In genomic region chr5:91807070-91808065, GRCm38 (mm10) we compare ENCODE assay signal across 11 mouse cellular contexts.
DNase-seq lines count a peak whose midpoint lies in the region; ATAC-seq and TF ChIP-seq lines count a peak whose summit lies in the region.
"Had no signal": no experiment of that assay in that cellular context is flagged by ENCODE, and none has a peak within 500 bp of the region (broad histone marks: within the 10 kb centered on the region; RNA-seq: fewer than 3 reads in every experiment).

No protein-coding gene starts in this region.

- no peaks in the 10 kb centered on the region for H3K9me3 ChIP-seq in kidney, postnatal 0 days (replicated peaks; ENCODE audit: low read length)
- no peaks in the 10 kb centered on the region for H3K9me3 ChIP-seq in heart, embryonic 15.5 days (replicated peaks)
- no peaks in the 10 kb centered on the region for H3K9me3 ChIP-seq in neural tube, embryonic 11.5 days (ENCODE audit: control insufficient read depth, low read length)

- H3K9ac ChIP-seq in kidney, postnatal 0 days (ENCODE audit: low read depth, low read length), result no peak overlapping the region
- no peak overlapping the region for H3K9ac ChIP-seq in heart, embryonic 15.5 days
- no peak overlapping the region for H3K9ac ChIP-seq in neural tube, embryonic 11.5 days (ENCODE audit: low read length)
- H3K9ac ChIP-seq: hindbrain, embryonic 14.5 days had no signal

- no peak overlapping the region for H3K4me3 ChIP-seq in kidney, postnatal 0 days (replicated peaks; ENCODE audit: low read depth, low read length)
- no peak overlapping the region for H3K4me3 ChIP-seq in heart, embryonic 15.5 days
- H3K4me3 ChIP-seq in neural tube, embryonic 11.5 days (ENCODE audit: low read depth, low read length), result no peak overlapping the region
- H3K4me3 ChIP-seq: erythroblast, embryonic 14.5 days had no signal

- WGBS in kidney, postnatal 0 days, result 58% methylated on average over 18 of the region's 18 CpGs
- whole genome bisulfite sequencing in heart, embryonic 15.5 days, result 36% methylated on average over 18 of the region's 18 CpGs
- 75% methylated on average over 18 of the region's 18 CpGs for WGBS in neural tube, embryonic 11.5 days

- H3K4me2 ChIP-seq in kidney, postnatal 0 days (ENCODE audit: low read length), result no peak overlapping the region
- peak overlapping the region; percentile 43 for H3K4me2 ChIP-seq in heart, embryonic 15.5 days
- no peak overlapping the region for H3K4me2 ChIP-seq in neural tube, embryonic 11.5 days (ENCODE audit: low read depth)
- H3K4me2 ChIP-seq: hindbrain, embryonic 14.5 days had no signal

- H3K27ac ChIP-seq in kidney, postnatal 0 days, result no peak overlapping the region
- peak overlapping the region; percentile 55 for H3K27ac ChIP-seq in heart, embryonic 15.5 days
- no peak overlapping the region for H3K27ac ChIP-seq in neural tube, embryonic 11.5 days (ENCODE audit: low read depth, low read length)
- H3K27ac ChIP-seq: hindbrain, embryonic 14.5 days had no signal

- H3K4me1 ChIP-seq in kidney, postnatal 0 days (replicated peaks; ENCODE audit: insufficient read depth, low read length), result no peaks in the 10 kb centered on the region
- peaks cover 16% of the 10 kb centered on the region for H3K4me1 ChIP-seq in heart, embryonic 15.5 days (replicated peaks)
- no peaks in the 10 kb centered on the region for H3K4me1 ChIP-seq in neural tube, embryonic 11.5 days (ENCODE audit: control insufficient read depth, insufficient read depth, low read length)

- no peak for TF ChIP-seq CTCF in kidney, postnatal 0 days (IDR thresholded peaks at IDR 0.05; ENCODE audit: low read depth)

- peak; percentile 29 for DNase-seq in embryo, embryonic 10 days (ENCODE audit: low spot score)
- DNase-seq in embryo, embryonic 9.5 days (ENCODE audit: extremely low spot score), result no peak
- DNase-seq in kidney, postnatal 0 days (ENCODE audit: low spot score), result peak; percentile 49
- DNase-seq in kidney, postnatal 10 days, result no peak
- peak; percentile 20 for DNase-seq in neural tube, embryonic 11.5 days (ENCODE audit: low spot score)
- DNase-seq in gastrocnemius, postnatal 10 days, result no peak
- DNase-seq in B cell, adult 2 months, result no peak
- DNase-seq: lung, postnatal 4 days had no signal

- H3K36me3 ChIP-seq in kidney, postnatal 0 days (ENCODE audit: insufficient read depth, low read length), result no peaks in the 10 kb centered on the region
- H3K36me3 ChIP-seq in heart, embryonic 15.5 days, result no peaks in the 10 kb centered on the region
- H3K36me3 ChIP-seq in neural tube, embryonic 11.5 days (ENCODE audit: control insufficient read depth, insufficient read depth, low read length), result no peaks in the 10 kb centered on the region

- ATAC-seq in kidney, postnatal 0 days (replicated peaks; ENCODE audit: low FRiP score, low read depth), result no peak
- 0 out of 2 replicates have a peak, but pooled peaks have one; percentile 22 for ATAC-seq in heart, embryonic 15.5 days (replicated peaks; ENCODE audit: insufficient number of reproducible peaks, insufficient read depth, low FRiP score, low read depth)
- ATAC-seq in neural tube, embryonic 11.5 days (ENCODE audit: insufficient read depth, low FRiP score, low TSS enrichment), result no peak

- no peaks in the 10 kb centered on the region for H3K27me3 ChIP-seq in kidney, postnatal 0 days (ENCODE audit: insufficient read depth, low read length)
- H3K27me3 ChIP-seq in heart, embryonic 15.5 days, result no peaks in the 10 kb centered on the region
- H3K27me3 ChIP-seq in neural tube, embryonic 11.5 days (ENCODE audit: control insufficient read depth, insufficient read depth, low read length), result no peaks in the 10 kb centered on the region

Comparison
In these comparisons a context has a peak if more than half of its experiments do, and no peak if none do; other contexts are left out.
1. DNase-seq: peak in embryo, embryonic 10 days (single experiment), kidney, postnatal 0 days (single experiment) and neural tube, embryonic 11.5 days (single experiment); none in embryo, embryonic 9.5 days (single experiment), kidney, postnatal 10 days (single experiment), gastrocnemius, postnatal 10 days (single experiment) and B cell, adult 2 months (0 of 2).